Mouse (Mus musculus) T-helper 17 cell (primary cell): ENCODE data around the gene Tax1bp1.
"Not testable (repeated sequence)": the region's sequence is repeated elsewhere in the genome, so short reads cannot be mapped to it uniquely, and the experiment has no call there.

Source experiments
- in situ Hi-C, 2 experiments: fragments of 300-600 bp; cut with MboI, MseI; formaldehyde crosslinking; loops; 1 replicate in 1 of 2; 2 replicates in 1 of 2; pipeline ENCODE4 v1.15.1; 2025; ENCODE audit warnings: high pct_unique_total_duplicates in 2 of 2

Tax1bp1 gene

GRCm38 (mm10) chr6:52713104-52713896, at the start of gene Tax1bp1:
Gene Tax1bp1 (plus strand): TSS chr6:52713729.
- in situ Hi-C loops = no loop called here

- in situ Hi-C loops = loop anchor here (5.0 to 25.0 kb wide), 2 partner anchors 170 kb away; no protein-coding TSS in a partner anchor
Measured at GRCm38 (mm10) chr6:52667641-52668040, 45.9 kb upstream of the Tax1bp1 start.

- in situ Hi-C loops = loop anchor here (5.0 to 25.0 kb wide), 2 partner anchors 167 kb away; no protein-coding TSS in a partner anchor
Measured at GRCm38 (mm10) chr6:52669878-52670277, 43.7 kb upstream of the Tax1bp1 start.

GRCm38 (mm10) chr6:52671791-52672190, 41.7 kb upstream of the Tax1bp1 start:
- in situ Hi-C loops = loop anchor here in 1 of 2 experiments (25.0 kb wide), 1 partner anchor 166 kb away; no protein-coding TSS in a partner anchor

GRCm38 (mm10) chr6:52672539-52672938, 41.0 kb upstream of the Tax1bp1 start:
- in situ Hi-C loops = loop anchor here in 1 of 2 experiments (25.0 kb wide), 1 partner anchor 165 kb away; no protein-coding TSS in a partner anchor

GRCm38 (mm10) chr6:52673706-52674105, 39.8 kb upstream of the Tax1bp1 start:
- in situ Hi-C loops = loop anchor here in 1 of 2 experiments (25.0 kb wide), 1 partner anchor 164 kb away; no protein-coding TSS in a partner anchor

- in situ Hi-C loops = loop anchor here in 1 of 2 experiments (25.0 kb wide), 1 partner anchor 163 kb away; no protein-coding TSS in a partner anchor
Measured at GRCm38 (mm10) chr6:52674541-52674940, 39.0 kb upstream of the Tax1bp1 start.

GRCm38 (mm10) chr6:52675222-52675921, 38.2 kb upstream of the Tax1bp1 start:
- in situ Hi-C loops = no loop called here

GRCm38 (mm10) chr6:52677534-52677933, 36.0 kb upstream of the Tax1bp1 start:
- in situ Hi-C loops = not testable (repeated sequence)

- in situ Hi-C loops = no loop called here
Measured at GRCm38 (mm10) chr6:52679565-52679964, 34.0 kb upstream of the Tax1bp1 start.

GRCm38 (mm10) chr6:52680458-52681032, 33.0 kb upstream of the Tax1bp1 start:
- in situ Hi-C loops = no loop called here

- in situ Hi-C loops = no loop called here
Measured at GRCm38 (mm10) chr6:52681847-52682485, 31.6 kb upstream of the Tax1bp1 start.

- in situ Hi-C loops = no loop called here
Measured at GRCm38 (mm10) chr6:52682607-52683006, 30.9 kb upstream of the Tax1bp1 start.

- in situ Hi-C loops = no loop called here
Measured at GRCm38 (mm10) chr6:52686901-52687500, 26.5 kb upstream of the Tax1bp1 start.

- in situ Hi-C loops = no loop called here
Measured at GRCm38 (mm10) chr6:52690365-52690764, 23.2 kb upstream of the Tax1bp1 start.

- in situ Hi-C loops = no loop called here
Measured at GRCm38 (mm10) chr6:52691800-52692199, 21.7 kb upstream of the Tax1bp1 start.

GRCm38 (mm10) chr6:52692451-52693063, 21.0 kb upstream of the Tax1bp1 start:
- in situ Hi-C loops = no loop called here

GRCm38 (mm10) chr6:52697964-52698535, 15.5 kb upstream of the Tax1bp1 start:
- in situ Hi-C loops = no loop called here

GRCm38 (mm10) chr6:52699050-52699449, 14.5 kb upstream of the Tax1bp1 start:
- in situ Hi-C loops = no loop called here

GRCm38 (mm10) chr6:52699899-52700298, 13.6 kb upstream of the Tax1bp1 start:
- in situ Hi-C loops = no loop called here
